Mouse (Mus musculus): Measurements from ENCODE around the gene Grifin. TPM values are rescaled to one million over a fixed set of nuclear protein-coding genes. Genes with fewer than 3 reads are reported as not detected.

Gene Grifin
- polyA plus RNA-seq, 1 experiment from 2014 or later = not detected

- peaks cover 41% of the 10 kb centered on the region for H3K27me3 ChIP-seq
- WGBS = under 1% methylated on average over 23 of the region's 23 CpGs
- H3K27ac ChIP-seq (replicated peaks) = no peak overlapping the region
Observed at GRCm38 (mm10) chr5:140606386-140606785, 41.5 kb upstream of the Grifin start.

GRCm38 (mm10) chr5:140605228-140605627 lies 40.4 kb upstream of the Grifin start:
- Histone ChIP-seq H3K9ac (replicated peaks) (no peak overlapping the region), H3K4me1 (peaks cover 54% of the 10 kb centered on the region), H3K4me3 (no peak overlapping the region), H3K27ac (replicated peaks) (no peak overlapping the region), H3K27me3 (peaks cover 43% of the 10 kb centered on the region), H3K9me3 (no peaks in the 10 kb centered on the region), H3K4me2 (replicated peaks) (no peak overlapping the region), H3K36me3 (no peaks in the 10 kb centered on the region)
- WGBS = 29% methylated on average over 3 of the region's 3 CpGs
- no peak for ATAC-seq (ENCODE audit: low FRiP score, low read depth)

More at GRCm38 (mm10) chr5:140606386-140606785, 41.5 kb upstream of the Grifin start:
- Histone ChIP-seq H3K36me3 (no peaks in the 10 kb centered on the region), H3K9me3 (no peaks in the 10 kb centered on the region), H3K4me2 (replicated peaks) (peak overlapping the region; percentile 68), H3K9ac (replicated peaks) (peak overlapping the region; percentile 43), H3K4me3 (peak overlapping the region; percentile 72), H3K4me1 (peaks cover 64% of the 10 kb centered on the region)
- no peak for ATAC-seq (ENCODE audit: low FRiP score, low read depth)

- H3K9me3 ChIP-seq = no peaks in the 10 kb centered on the region
- no peak overlapping the region for H3K27ac ChIP-seq (replicated peaks)
- 81% methylated on average over 8 of the region's 8 CpGs for WGBS
- H3K27me3 ChIP-seq = peaks cover 43% of the 10 kb centered on the region
- no peak for ATAC-seq (ENCODE audit: low FRiP score, low read depth)
- H3K4me2 ChIP-seq (replicated peaks) = no peak overlapping the region
- H3K4me3 ChIP-seq = no peak overlapping the region
- no peak overlapping the region for H3K9ac ChIP-seq (replicated peaks)
- H3K4me1 ChIP-seq = peaks cover 46% of the 10 kb centered on the region
- no peaks in the 10 kb centered on the region for H3K36me3 ChIP-seq
Observed at GRCm38 (mm10) chr5:140604386-140604785, 39.5 kb upstream of the Grifin start.

GRCm38 (mm10) chr5:140602540-140602939 lies 37.7 kb upstream of the Grifin start:
- 65% methylated on average over 2 of the region's 2 CpGs for WGBS
- Histone ChIP-seq H3K9me3 (no peaks in the 10 kb centered on the region), H3K4me1 (peaks cover 33% of the 10 kb centered on the region), H3K27ac (replicated peaks) (no peak overlapping the region), H3K27me3 (peaks cover 43% of the 10 kb centered on the region), H3K4me3 (no peak overlapping the region), H3K36me3 (no peaks in the 10 kb centered on the region), H3K9ac (replicated peaks) (no peak overlapping the region), H3K4me2 (replicated peaks) (no peak overlapping the region)
- ATAC-seq (ENCODE audit: low FRiP score, low read depth) = no peak

GRCm38 (mm10) chr5:140601712-140602111 lies 36.8 kb upstream of the Grifin start:
- WGBS = 79% methylated on average over 12 of the region's 12 CpGs
- peaks cover 26% of the 10 kb centered on the region for H3K4me1 ChIP-seq
- no peaks in the 10 kb centered on the region for H3K36me3 ChIP-seq
- no peak for ATAC-seq (ENCODE audit: low FRiP score, low read depth)
- H3K4me3 ChIP-seq = no peak overlapping the region
- no peaks in the 10 kb centered on the region for H3K9me3 ChIP-seq
- H3K4me2 ChIP-seq (replicated peaks) = no peak overlapping the region
- no peak overlapping the region for H3K9ac ChIP-seq (replicated peaks)
- H3K27ac ChIP-seq (replicated peaks) = no peak overlapping the region
- H3K27me3 ChIP-seq = peaks cover 46% of the 10 kb centered on the region

GRCm38 (mm10) chr5:140599939-140600338 lies 35.1 kb upstream of the Grifin start:
- ATAC-seq (ENCODE audit: low FRiP score, low read depth) = no peak
- H3K4me3 ChIP-seq = no peak overlapping the region
- no peak overlapping the region for H3K9ac ChIP-seq (replicated peaks)
- 66% methylated on average over 5 of the region's 5 CpGs for WGBS
- no peaks in the 10 kb centered on the region for H3K9me3 ChIP-seq
- H3K27me3 ChIP-seq = peaks cover 46% of the 10 kb centered on the region
- H3K27ac ChIP-seq (replicated peaks) = no peak overlapping the region
- no peak overlapping the region for H3K4me2 ChIP-seq (replicated peaks)
- no peaks in the 10 kb centered on the region for H3K36me3 ChIP-seq
- peaks cover 12% of the 10 kb centered on the region for H3K4me1 ChIP-seq

GRCm38 (mm10) chr5:140597787-140598186 lies 32.9 kb upstream of the Grifin start:
- Histone ChIP-seq H3K4me3 (no peak overlapping the region), H3K27me3 (peaks cover 38% of the 10 kb centered on the region), H3K9ac (replicated peaks) (no peak overlapping the region), H3K27ac (replicated peaks) (no peak overlapping the region), H3K36me3 (no peaks in the 10 kb centered on the region), H3K4me1 (peaks cover 12% of the 10 kb centered on the region; the same call in 1 of the 2 replicates), H3K9me3 (no peaks in the 10 kb centered on the region), H3K4me2 (replicated peaks) (no peak overlapping the region)
- no peak for ATAC-seq (ENCODE audit: low FRiP score, low read depth)
- 86% methylated on average over 4 of the region's 4 CpGs for WGBS

DNA sequence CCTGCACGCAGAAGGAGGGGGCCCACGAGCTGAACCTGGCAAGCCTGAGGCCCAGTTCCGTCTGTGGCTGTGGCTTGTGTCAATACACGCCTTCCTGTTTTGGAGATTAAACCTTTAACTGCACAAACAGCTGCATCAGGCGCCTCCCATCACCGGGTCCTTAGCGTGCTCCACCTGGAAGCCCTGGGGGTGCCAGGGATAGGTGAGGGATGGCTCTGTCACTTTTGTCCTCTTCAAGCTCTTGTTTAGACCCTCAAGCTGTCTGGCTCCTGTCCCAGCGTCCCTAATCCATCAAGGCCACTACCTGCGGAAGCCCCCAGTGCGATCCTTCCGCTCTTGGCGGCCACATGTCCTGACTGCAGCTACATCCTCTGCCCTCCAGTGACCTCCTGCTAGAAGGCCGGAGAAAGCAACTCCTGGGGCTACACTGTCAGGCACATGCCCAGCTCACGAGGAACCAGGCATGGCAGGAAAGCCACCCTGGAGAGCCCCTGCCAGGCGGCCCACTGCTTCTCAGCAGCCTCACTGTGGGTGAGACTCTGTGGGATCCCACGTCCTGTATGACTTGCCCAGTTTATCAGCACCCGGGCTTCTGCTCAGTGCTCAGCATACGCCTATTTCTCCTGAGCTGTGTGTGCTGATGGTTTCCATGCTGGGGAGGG lies 32.2 kb upstream of the Grifin start:
- Histone ChIP-seq H3K36me3 (no peaks in the 10 kb centered on the region), H3K4me2 (replicated peaks) (no peak overlapping the region), H3K27me3 (peaks cover 34% of the 10 kb centered on the region), H3K9me3 (no peaks in the 10 kb centered on the region), H3K27ac (replicated peaks) (0 out of 2 replicates have a peak overlapping the region, but pooled peaks have one; percentile 15), H3K4me1 (peaks cover 10% of the 10 kb centered on the region; the same call in 1 of the 2 replicates), H3K9ac (replicated peaks) (no peak overlapping the region), H3K4me3 (no peak overlapping the region)
- 74% methylated on average over 18 of the region's 18 CpGs for WGBS
- ATAC-seq (ENCODE audit: low FRiP score, low read depth) = no peak

GRCm38 (mm10) chr5:140596426-140596825 lies 31.6 kb upstream of the Grifin start:
- H3K9me3 ChIP-seq = no peaks in the 10 kb centered on the region
- H3K27ac ChIP-seq (replicated peaks) = 0 out of 2 replicates have a peak overlapping the region, but pooled peaks have one; percentile 15
- H3K4me3 ChIP-seq = no peak overlapping the region
- H3K9ac ChIP-seq (replicated peaks) = no peak overlapping the region
- H3K36me3 ChIP-seq = no peaks in the 10 kb centered on the region
- ATAC-seq (ENCODE audit: low FRiP score, low read depth) = no peak
- 65% methylated on average over 3 of the region's 3 CpGs for WGBS
- peaks cover 37% of the 10 kb centered on the region for H3K27me3 ChIP-seq
- H3K4me1 ChIP-seq = peaks cover 9% of the 10 kb centered on the region
- no peak overlapping the region for H3K4me2 ChIP-seq (replicated peaks)

DNA sequence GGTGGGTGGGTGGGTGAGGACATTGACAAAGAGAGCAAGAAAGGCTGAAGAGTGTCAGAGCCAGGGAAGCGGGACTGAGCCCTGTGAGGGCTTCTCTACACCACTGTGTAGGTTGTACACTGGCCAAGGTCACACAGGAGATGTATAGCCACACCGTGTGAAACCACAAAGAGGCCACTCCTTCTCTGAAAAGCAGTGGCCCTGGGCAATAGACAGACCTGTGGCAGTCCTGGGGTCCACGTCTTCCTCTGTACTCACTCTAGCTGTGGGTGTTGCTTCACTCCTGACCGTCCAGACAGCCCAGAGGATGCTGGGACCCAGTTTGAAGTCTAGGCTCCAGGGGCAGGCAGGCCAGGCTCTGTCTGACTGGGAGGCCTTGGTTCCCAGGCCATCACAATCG lies 30.0 kb upstream of the Grifin start:
- WGBS = 69% methylated on average over 5 of the region's 5 CpGs
- Histone ChIP-seq H3K36me3 (no peaks in the 10 kb centered on the region), H3K9me3 (no peaks in the 10 kb centered on the region), H3K27me3 (peaks cover 45% of the 10 kb centered on the region), H3K9ac (replicated peaks) (no peak overlapping the region), H3K27ac (replicated peaks) (no peak overlapping the region), H3K4me3 (no peak overlapping the region), H3K4me1 (peaks cover 9% of the 10 kb centered on the region), H3K4me2 (replicated peaks) (no peak overlapping the region)
- no peak for ATAC-seq (ENCODE audit: low FRiP score, low read depth)

DNA sequence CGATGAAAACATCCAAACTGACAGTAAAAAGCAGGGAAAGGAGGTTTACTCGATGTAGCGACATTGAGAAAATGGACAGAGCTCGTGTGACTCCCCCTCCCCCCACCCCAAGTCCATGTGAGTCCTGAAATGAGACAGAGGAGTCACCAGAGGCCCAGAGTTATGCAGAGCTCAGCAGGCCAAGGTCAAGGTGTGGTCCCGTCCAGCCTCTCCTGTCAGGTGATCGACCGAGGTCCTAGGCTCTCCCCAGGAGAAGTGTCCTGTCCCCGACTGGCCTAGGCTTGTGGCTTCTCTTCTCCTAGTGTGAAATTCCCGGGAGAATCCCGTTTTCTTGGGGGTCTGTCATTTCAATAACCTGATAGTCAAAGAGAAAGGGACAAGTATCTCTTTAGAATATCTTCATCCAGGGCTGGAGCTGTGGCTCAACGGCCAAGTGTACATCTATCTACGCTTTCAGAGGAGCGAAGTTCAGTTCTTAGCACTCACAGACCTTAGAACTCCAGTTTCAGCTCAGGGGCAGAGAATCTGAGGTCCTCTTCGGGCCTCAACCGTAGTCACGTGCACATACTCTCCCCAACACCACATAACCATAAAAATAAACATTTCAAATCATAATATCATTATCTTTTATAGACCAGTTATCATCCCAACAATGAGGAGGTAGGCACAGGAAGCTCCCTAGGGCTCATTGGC lies 24.4 kb upstream of the Grifin start:
- WGBS = 93% methylated on average over 16 of the region's 16 CpGs
- H3K4me3 ChIP-seq = no peak overlapping the region
- H3K27ac ChIP-seq (replicated peaks) = no peak overlapping the region
- peaks cover 26% of the 10 kb centered on the region for H3K27me3 ChIP-seq
- H3K9ac ChIP-seq (replicated peaks) = no peak overlapping the region
- H3K4me2 ChIP-seq (replicated peaks) = no peak overlapping the region
- ATAC-seq (ENCODE audit: low FRiP score, low read depth) = no peak
- H3K9me3 ChIP-seq = no peaks in the 10 kb centered on the region
- no peaks in the 10 kb centered on the region for H3K36me3 ChIP-seq
- H3K4me1 ChIP-seq = peaks cover 18% of the 10 kb centered on the region

- peak; percentile 81 for ATAC-seq (ENCODE audit: low FRiP score, low read depth)
- H3K9me3 ChIP-seq = no peaks in the 10 kb centered on the region
- 4% methylated on average over 6 of the region's 6 CpGs for WGBS
- peaks cover 64% of the 10 kb centered on the region for H3K4me1 ChIP-seq
- H3K27ac ChIP-seq (replicated peaks) = peak overlapping the region; percentile 83
- no peaks in the 10 kb centered on the region for H3K36me3 ChIP-seq
- peak overlapping the region; percentile 24; the same call in 1 of the 2 replicates for H3K9ac ChIP-seq (replicated peaks)
- no peak overlapping the region for H3K4me3 ChIP-seq
- peak overlapping the region; percentile 36 for H3K4me2 ChIP-seq (replicated peaks)
- H3K27me3 ChIP-seq = peaks cover 25% of the 10 kb centered on the region
Observed at GRCm38 (mm10) chr5:140583732-140584368, 19.0 kb upstream of the Grifin start.
